Mouse (Mus musculus): ENCODE measurements at regions not wholly inside any gene's neighbourhood (a gene's known extent, or its start where the extent isn't known, plus 50 kb on each side); places are given as distances from the start of the nearest gene placed in this dataset.

DNA sequence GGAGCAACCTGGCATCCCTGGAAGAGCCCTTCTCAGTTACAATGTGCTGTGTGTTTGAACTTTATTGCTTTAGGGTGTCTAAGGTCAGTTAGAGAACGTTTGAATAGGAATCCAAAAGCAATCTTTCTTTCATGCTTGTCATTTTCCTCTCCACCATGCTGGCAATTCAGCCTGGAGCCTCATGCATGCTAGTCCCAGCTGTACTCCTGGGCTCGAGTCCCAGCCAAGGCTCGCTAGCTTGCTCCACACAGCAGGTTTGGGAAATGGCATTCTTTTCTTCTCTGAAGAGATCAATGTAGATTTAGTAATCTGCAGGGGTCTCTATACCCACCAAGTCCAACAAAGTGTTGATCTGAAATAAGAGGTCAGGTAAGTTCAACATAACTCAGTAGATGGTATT, 513.1 kb downstream of the Plekhb2 start:
- TF ChIP-seq CTCF (IDR thresholded peaks at IDR 0.05; ENCODE audit: low read depth, low read length) (no peak), POLR2A (IDR thresholded peaks at IDR 0.05; ENCODE audit: insufficient read depth, low read length) (no peak), EP300 (IDR thresholded peaks at IDR 0.05; ENCODE audit: insufficient read depth, low read depth, low read length) (no peak)

Data from ES-Bruce4 (cell line).